Mouse (Mus musculus): ENCODE data around the gene Dhx8.

- TF ChIP-seq CTCF (IDR thresholded peaks at IDR 0.05) (no peak), EP300 (IDR thresholded peaks at IDR 0.05; ENCODE audit: insufficient read depth, low read depth, low read length) (no peak)
Measured at GRCm38 (mm10) chr11:101767326-101767725, 34.6 kb downstream of the Dhx8 start.
